Mouse (Mus musculus): ENCODE results near the gene Cpt1c. TPM values are rescaled to one million over a fixed set of nuclear protein-coding genes. Genes with fewer than 3 reads are reported as not detected.

Gene Cpt1c
- total and polyA plus RNA-seq, 3 experiments: 4.5 to 12.7 (median 10.2) TPM

GRCm38 (mm10) chr7:44951960-44952359 is 22.7 kb downstream of the Cpt1c start:
- Histone ChIP-seq H3K79me2 (replicated peaks; ENCODE audit: control insufficient read depth, extremely low read depth, insufficient read depth, poor library complexity, severe bottlenecking) (no peaks in the 10 kb centered on the region), H3K4me1 (ENCODE audit: control insufficient read depth in 1 of 2, insufficient read depth in 2 of 2) (peaks cover 3 to 16% of the 10 kb centered on the region in 2 experiments; a peak in 3 of 4 replicates), H3K27me3 (replicated peaks) (peaks cover 46% of the 10 kb centered on the region), H3K4me2 (ENCODE audit: insufficient read depth, low read depth, poor library complexity, severe bottlenecking) (peak overlapping the region; percentile 93), H3K9me3 (replicated peaks; ENCODE audit: low read length) (no peaks in the 10 kb centered on the region), H3K9ac (ENCODE audit: insufficient read depth, low read depth) (peak overlapping the region; percentile 13; the same call in 1 of the 2 replicates), H3K36me3 (replicated peaks in 1 of 2; ENCODE audit: control insufficient read depth in 1 of 2, insufficient read depth in 1 of 2, low read length in 1 of 2) (peaks cover 0 to 5% of the 10 kb centered on the region in 2 experiments), H3K4me3 (replicated peaks in 1 of 3; ENCODE audit: low read depth in 2 of 3, low read length in 2 of 3, poor library complexity in 1 of 3) (peak overlapping the region; percentile 23 to 47 (median 41)), H3K27ac (ENCODE audit: insufficient read depth, low read depth) (no peak overlapping the region)
- TF ChIP-seq SMC3 (IDR thresholded peaks at IDR 0.05; ENCODE audit: low read depth, low read length): no peak
- no peak for TF ChIP-seq IRF4 (IDR thresholded peaks at IDR 0.05; ENCODE audit: low read depth, low read length)
- no peak for TF ChIP-seq POLR2AphosphoS2 (IDR thresholded peaks at IDR 0.05; ENCODE audit: low read depth, low read length)
- TF ChIP-seq TCF12 (IDR thresholded peaks at IDR 0.05; ENCODE audit: low read depth, low read length): no peak
- no peak for TF ChIP-seq PAX5 (IDR thresholded peaks at IDR 0.05; ENCODE audit: low read length)
- TF ChIP-seq CHD1 (IDR thresholded peaks at IDR 0.05; ENCODE audit: low read depth, low read length): no peak
- no peak for TF ChIP-seq MAZ (IDR thresholded peaks at IDR 0.05; ENCODE audit: low read depth, low read length)
- TF ChIP-seq ZMIZ1 (IDR thresholded peaks at IDR 0.05; ENCODE audit: low read depth, low read length): no peak
- no peak for TF ChIP-seq RCOR1 (conservative IDR thresholded peaks at IDR 0.05; ENCODE audit: low read depth, low read length)
- TF ChIP-seq ZC3H11A (IDR thresholded peaks at IDR 0.05; ENCODE audit: low read depth, low read length): no peak
- no peak for TF ChIP-seq ZNF384 (IDR thresholded peaks at IDR 0.05; ENCODE audit: low read depth, low read length)
- TF ChIP-seq POLR2A (IDR thresholded peaks at IDR 0.05; ENCODE audit: low read depth, low read length): no peak
- TF ChIP-seq RAD21 (IDR thresholded peaks at IDR 0.05; ENCODE audit: low read depth, low read length): no peak
- no peak for TF ChIP-seq EP300 (IDR thresholded peaks at IDR 0.05; ENCODE audit: low read length)
- no peak for TF ChIP-seq JUN (IDR thresholded peaks at IDR 0.05; ENCODE audit: insufficient read depth, low read depth, low read length)
- TF ChIP-seq ETS1 (conservative IDR thresholded peaks at IDR 0.05; ENCODE audit: low read depth, low read length): no peak
- no peak for TF ChIP-seq CTCF (conservative IDR thresholded peaks at IDR 0.05 in 1 of 2, IDR thresholded peaks at IDR 0.05 in 1 of 2; ENCODE audit: low read depth in 2 of 2, low read length in 2 of 2)
- TF ChIP-seq BHLHE40 (IDR thresholded peaks at IDR 0.05; ENCODE audit: low read depth, low read length): no peak
- dilution Hi-C loops (cut with MboI; ENCODE audit: extremely low pct_ligation_motif_present, extremely low pct_unique_long_range_greater_than_20kb, low sequenced_read_pairs): no loop called here
- DNase-seq (ENCODE audit: extremely low read depth): peak; percentile 68
- in situ Hi-C loops (cut with MboI; ENCODE audit: low pct_ligation_motif_present, low pct_unique_long_range_greater_than_20kb, low sequenced_read_pairs): loop anchor here (10.0 kb wide), 2 partner anchors 97 to 207 kb away; partner anchors contain the start of genes Pnkp and Vrk3

- H3K4me1 ChIP-seq (ENCODE audit: control insufficient read depth in 1 of 2, insufficient read depth in 2 of 2): peaks cover 3 to 16% of the 10 kb centered on the region in 2 experiments; a peak in 3 of 4 replicates
- no peak overlapping the region for H3K4me2 ChIP-seq (ENCODE audit: insufficient read depth, low read depth, poor library complexity, severe bottlenecking)
- no peak overlapping the region for H3K9ac ChIP-seq (ENCODE audit: insufficient read depth, low read depth)
- dilution Hi-C loops (cut with MboI; ENCODE audit: extremely low pct_ligation_motif_present, extremely low pct_unique_long_range_greater_than_20kb, low sequenced_read_pairs): no loop called here
- H3K36me3 ChIP-seq (replicated peaks in 1 of 2; ENCODE audit: control insufficient read depth in 1 of 2, insufficient read depth in 1 of 2, low read length in 1 of 2): peaks cover 0 to 2% of the 10 kb centered on the region in 2 experiments
- in situ Hi-C loops (cut with MboI; ENCODE audit: low pct_ligation_motif_present, low pct_unique_long_range_greater_than_20kb, low sequenced_read_pairs): loop anchor here (10.0 kb wide), 2 partner anchors 95 to 205 kb away; partner anchors contain the start of genes Pnkp and Vrk3
- no peak for TF ChIP-seq ETS1 (conservative IDR thresholded peaks at IDR 0.05; ENCODE audit: low read depth, low read length)
- TF ChIP-seq RCOR1 (conservative IDR thresholded peaks at IDR 0.05; ENCODE audit: low read depth, low read length): no peak
- TF ChIP-seq MAFK (IDR thresholded peaks at IDR 0.05; ENCODE audit: insufficient replicate concordance, low read length): no peak
- no peak for TF ChIP-seq ZKSCAN1 (IDR thresholded peaks at IDR 0.05; ENCODE audit: borderline replicate concordance, low read depth, low read length)
- TF ChIP-seq IRF4 (IDR thresholded peaks at IDR 0.05; ENCODE audit: low read depth, low read length): no peak
- no peak for TF ChIP-seq POLR2A (IDR thresholded peaks at IDR 0.05; ENCODE audit: low read depth, low read length)
- TF ChIP-seq MEF2A (IDR thresholded peaks at IDR 0.05; ENCODE audit: borderline replicate concordance, low read depth, low read length): no peak
- peaks cover 51% of the 10 kb centered on the region for H3K27me3 ChIP-seq (replicated peaks)
- H3K27ac ChIP-seq (ENCODE audit: insufficient read depth, low read depth): no peak overlapping the region
- no peaks in the 10 kb centered on the region for H3K79me2 ChIP-seq (replicated peaks; ENCODE audit: control insufficient read depth, extremely low read depth, insufficient read depth, poor library complexity, severe bottlenecking)
- no peak for DNase-seq (ENCODE audit: extremely low read depth)
- no peaks in the 10 kb centered on the region for H3K9me3 ChIP-seq (replicated peaks; ENCODE audit: low read length)
- H3K4me3 ChIP-seq (replicated peaks in 1 of 3; ENCODE audit: low read depth in 2 of 3, low read length in 2 of 3, poor library complexity in 1 of 3): no peak overlapping the region
Measured at GRCm38 (mm10) chr7:44949922-44950321, 24.7 kb downstream of the Cpt1c start.

Measured in CH12.LX (cell line).